Mouse (Mus musculus) ES-Bruce4 (cell line): ENCODE data around the gene Hdac4. TPM values are rescaled to one million over a fixed set of nuclear protein-coding genes. Genes with fewer than 3 reads are reported as not detected.

Experiments
- H3K27ac ChIP-seq: 2 replicates; pipeline ENCODE4 v1.5.1; 2012; ENCODE audit warnings: low read length, inconsistent platforms; ENCODE audit not compliant: insufficient read depth
- H3K27me3 ChIP-seq: 2 replicates; pipeline ENCODE4 v1.6.1; 2012; ENCODE audit warnings: mild to moderate bottlenecking, low read length, inconsistent platforms; ENCODE audit not compliant: control insufficient read depth, poor library complexity, insufficient read depth, severe bottlenecking
- H3K36me3 ChIP-seq: 2 replicates; pipeline ENCODE4 v1.6.1; 2012; ENCODE audit warnings: inconsistent platforms, mild to moderate bottlenecking, low read length, moderate library complexity; ENCODE audit not compliant: control insufficient read depth, poor library complexity, insufficient read depth, severe bottlenecking
- H3K4me1 ChIP-seq: one replicate; pipeline ENCODE4 v1.8.1; 2011; ENCODE audit warnings: low read length; ENCODE audit not compliant: control insufficient read depth, insufficient read depth
- H3K4me3 ChIP-seq: 2 replicates; pipeline ENCODE4 v1.5.1; 2011; ENCODE audit warnings: low read depth, mild to moderate bottlenecking, low read length
- H3K9ac ChIP-seq: 2 replicates; pipeline ENCODE4 v1.6.1; 2012; ENCODE audit warnings: low read depth, mild to moderate bottlenecking, inconsistent platforms; ENCODE audit not compliant: poor library complexity, severe bottlenecking
- H3K9me3 ChIP-seq: replicated peaks from 2 replicates; pipeline ENCODE4 v1.6.1; 2012; ENCODE audit warnings: mild to moderate bottlenecking, low read length, inconsistent platforms; ENCODE audit not compliant: control insufficient read depth, poor library complexity, insufficient read depth, severe bottlenecking
- CTCF ChIP-seq: IDR thresholded peaks from one replicate; pipeline ENCODE4 v1.8.1; 2011; ENCODE audit warnings: low read depth, low read length
- EP300 ChIP-seq: IDR thresholded peaks from 2 replicates; pipeline ENCODE4 v1.6.1; 2011; ENCODE audit warnings: low read depth, low read length; ENCODE audit not compliant: insufficient read depth
- POLR2A ChIP-seq: IDR thresholded peaks from one replicate; pipeline ENCODE4 v1.8.1; 2011; ENCODE audit warnings: low read length; ENCODE audit not compliant: insufficient read depth
- polyA plus RNA-seq: library from polyadenylated mRNA; stranded (reverse); fragments of >200 nt; gene quantifications from 2 replicates; pipeline ENCODE4 v1.2.4, GENCODE M21; 2011; ENCODE audit warnings: low read depth; ENCODE audit not compliant: missing spikeins, insufficient read depth, insufficient read length

Hdac4 gene
- polyA plus RNA-seq, result 27.5 and 31.0 TPM in 2 replicates

DNA sequence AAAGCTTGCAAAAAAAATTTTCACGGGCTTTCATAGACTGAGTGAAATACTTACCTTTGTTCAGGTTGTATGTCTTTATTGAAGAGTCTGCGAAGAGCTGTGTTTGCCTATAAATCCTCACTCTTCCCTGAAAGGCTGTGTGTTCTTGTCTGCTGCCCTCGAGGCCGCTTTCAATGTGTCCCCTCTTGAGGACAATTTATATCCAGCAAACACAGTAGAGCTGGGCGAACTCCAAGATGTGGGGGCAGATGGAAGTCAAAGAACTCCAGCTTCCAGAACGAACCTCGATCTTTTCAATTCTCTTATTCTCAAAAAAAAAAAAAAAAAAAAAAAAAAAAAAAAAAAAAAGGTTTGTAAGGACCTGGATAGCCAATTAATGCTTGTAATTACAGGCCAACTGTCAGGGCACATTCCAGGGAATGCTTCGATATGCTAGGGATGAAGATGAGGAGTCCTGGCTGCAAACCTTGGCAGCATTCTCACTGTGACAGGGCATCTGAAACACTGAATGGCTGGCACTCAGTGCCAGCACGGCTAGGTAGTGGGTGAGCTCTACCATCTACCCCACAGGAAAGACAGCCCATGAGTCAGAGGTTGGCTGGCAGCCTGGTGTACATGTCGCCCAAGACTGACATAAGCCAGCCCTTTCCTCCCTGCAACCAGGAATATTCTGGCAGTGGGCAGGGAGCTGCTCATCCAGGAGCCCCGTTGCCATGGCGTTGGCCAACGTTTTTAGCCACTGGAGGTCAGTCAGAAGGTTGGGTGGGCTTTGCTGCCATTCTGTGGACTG, at the start of gene Hdac4:
Hdac4 (minus strand) TSS at position 340 of the 790 bp plus-strand sequence.
- Histone ChIP-seq H3K27ac (no peak within 1 kb of the TSS), H3K4me1 (no peaks in the 10 kb centered on the region), H3K9me3 (no peaks in the 10 kb centered on the region), H3K36me3 (no peaks in the 10 kb centered on the region), H3K9ac (no peak within 1 kb of the TSS), H3K27me3 (no peaks in the 10 kb centered on the region), H3K4me3 (no peak within 1 kb of the TSS)
- TF ChIP-seq CTCF, result no peak
- TF ChIP-seq EP300, result no peak
- no peak for TF ChIP-seq POLR2A

DNA sequence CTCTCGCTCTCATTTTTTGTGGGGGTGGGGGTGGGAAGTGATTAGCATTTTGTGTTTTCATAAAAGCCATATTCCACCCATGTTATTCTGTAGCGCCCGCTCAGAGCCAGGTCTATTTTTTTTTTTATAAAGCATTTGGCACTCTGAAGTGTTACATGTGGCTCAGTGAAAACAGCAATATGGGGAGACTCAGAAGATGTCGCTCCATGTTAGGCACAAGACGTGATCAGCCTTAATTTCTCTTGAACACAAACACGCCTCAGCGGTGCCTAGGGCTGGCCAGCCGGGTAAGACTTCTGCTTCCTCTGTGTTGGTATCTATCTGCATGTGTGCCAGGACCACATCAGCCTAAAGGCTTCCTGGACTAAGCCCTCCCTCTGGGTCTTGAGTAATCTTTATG, 48.0 kb upstream of the Hdac4 start:
- Histone ChIP-seq H3K36me3 (no peaks in the 10 kb centered on the region), H3K27me3 (no peaks in the 10 kb centered on the region), H3K9me3 (no peaks in the 10 kb centered on the region), H3K4me3 (no peak overlapping the region), H3K27ac (no peak overlapping the region), H3K4me1 (no peaks in the 10 kb centered on the region), H3K9ac (no peak overlapping the region)
- TF ChIP-seq CTCF (no peak), POLR2A (no peak), EP300 (no peak)

DNA sequence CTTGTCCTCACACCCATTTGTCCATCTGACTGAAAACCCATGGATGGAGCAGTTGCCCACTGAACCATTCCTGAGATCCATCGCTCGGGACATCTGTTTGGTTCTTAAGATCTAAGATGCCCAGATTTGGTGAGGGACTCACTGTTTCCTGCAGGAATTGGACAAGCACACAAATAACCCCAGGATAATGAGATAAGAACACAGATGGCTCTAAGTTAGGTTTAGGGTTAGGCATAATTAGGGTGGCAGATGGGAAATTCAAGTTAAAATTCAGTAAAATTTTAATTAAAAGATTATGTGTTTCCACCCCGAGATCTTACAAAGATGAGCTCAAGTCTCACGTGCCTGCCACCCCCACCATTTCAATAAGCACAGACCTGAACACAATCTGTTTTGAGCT, 44.6 kb upstream of the Hdac4 start:
- no peak overlapping the region for H3K4me3 ChIP-seq
- TF ChIP-seq CTCF (no peak), EP300 (no peak), POLR2A (no peak)
- no peaks in the 10 kb centered on the region for H3K4me1 ChIP-seq
- no peaks in the 10 kb centered on the region for H3K27me3 ChIP-seq
- H3K9ac ChIP-seq, result no peak overlapping the region
- H3K9me3 ChIP-seq, result no peaks in the 10 kb centered on the region
- no peaks in the 10 kb centered on the region for H3K36me3 ChIP-seq
- H3K27ac ChIP-seq, result no peak overlapping the region

DNA sequence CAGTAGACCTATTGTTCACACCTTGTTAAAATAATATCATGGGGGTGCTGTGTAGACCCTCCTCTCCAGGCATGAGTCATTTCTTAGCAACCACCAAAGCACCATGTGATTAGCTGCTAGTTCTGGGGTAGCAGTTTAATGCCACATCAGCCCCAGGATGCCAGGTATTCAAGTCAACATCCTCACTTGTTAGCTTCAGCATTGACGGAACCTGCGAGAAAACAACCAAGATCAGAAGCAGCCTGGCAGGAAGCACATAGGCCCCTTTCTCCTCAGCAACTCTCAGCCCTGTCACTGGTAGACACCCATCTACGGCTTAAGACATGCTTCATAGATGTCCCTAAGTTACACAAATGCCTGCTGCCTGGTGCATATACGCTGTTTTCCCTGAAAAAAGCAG, 40.1 kb upstream of the Hdac4 start:
- H3K27ac ChIP-seq, result no peak overlapping the region
- peaks cover 2% of the 10 kb centered on the region for H3K4me1 ChIP-seq
- H3K4me3 ChIP-seq, result no peak overlapping the region
- no peak overlapping the region for H3K9ac ChIP-seq
- no peak for TF ChIP-seq CTCF
- no peak for TF ChIP-seq POLR2A
- no peak for TF ChIP-seq EP300
- H3K36me3 ChIP-seq, result no peaks in the 10 kb centered on the region
- H3K9me3 ChIP-seq, result no peaks in the 10 kb centered on the region
- H3K27me3 ChIP-seq, result no peaks in the 10 kb centered on the region

DNA sequence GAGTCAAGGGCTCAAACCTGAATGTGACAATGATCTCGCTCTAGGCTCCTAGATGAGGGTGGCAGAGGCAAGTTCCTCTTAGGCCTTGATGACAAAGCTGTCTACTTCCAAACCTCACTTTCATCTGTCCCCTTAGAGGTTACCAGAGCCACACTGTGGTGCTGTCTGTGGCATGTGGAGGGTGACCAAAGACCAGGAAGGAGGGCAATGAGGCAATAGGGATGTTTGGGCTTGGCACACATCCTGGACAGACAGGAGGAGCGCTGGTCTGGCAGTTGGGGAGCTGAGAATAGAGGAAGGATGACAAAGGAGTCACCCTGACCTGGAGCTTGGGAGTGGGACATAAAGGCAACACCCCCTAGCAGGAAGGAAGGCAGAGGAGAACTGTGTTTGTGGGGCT, 29.8 kb upstream of the Hdac4 start:
- Histone ChIP-seq H3K27me3 (no peaks in the 10 kb centered on the region), H3K36me3 (no peaks in the 10 kb centered on the region), H3K4me1 (no peaks in the 10 kb centered on the region), H3K9me3 (peaks cover under 1% of the 10 kb centered on the region; the same call in 1 of the 2 replicates), H3K9ac (no peak overlapping the region), H3K4me3 (no peak overlapping the region), H3K27ac (no peak overlapping the region)
- TF ChIP-seq POLR2A (no peak), CTCF (no peak), EP300 (no peak)

DNA sequence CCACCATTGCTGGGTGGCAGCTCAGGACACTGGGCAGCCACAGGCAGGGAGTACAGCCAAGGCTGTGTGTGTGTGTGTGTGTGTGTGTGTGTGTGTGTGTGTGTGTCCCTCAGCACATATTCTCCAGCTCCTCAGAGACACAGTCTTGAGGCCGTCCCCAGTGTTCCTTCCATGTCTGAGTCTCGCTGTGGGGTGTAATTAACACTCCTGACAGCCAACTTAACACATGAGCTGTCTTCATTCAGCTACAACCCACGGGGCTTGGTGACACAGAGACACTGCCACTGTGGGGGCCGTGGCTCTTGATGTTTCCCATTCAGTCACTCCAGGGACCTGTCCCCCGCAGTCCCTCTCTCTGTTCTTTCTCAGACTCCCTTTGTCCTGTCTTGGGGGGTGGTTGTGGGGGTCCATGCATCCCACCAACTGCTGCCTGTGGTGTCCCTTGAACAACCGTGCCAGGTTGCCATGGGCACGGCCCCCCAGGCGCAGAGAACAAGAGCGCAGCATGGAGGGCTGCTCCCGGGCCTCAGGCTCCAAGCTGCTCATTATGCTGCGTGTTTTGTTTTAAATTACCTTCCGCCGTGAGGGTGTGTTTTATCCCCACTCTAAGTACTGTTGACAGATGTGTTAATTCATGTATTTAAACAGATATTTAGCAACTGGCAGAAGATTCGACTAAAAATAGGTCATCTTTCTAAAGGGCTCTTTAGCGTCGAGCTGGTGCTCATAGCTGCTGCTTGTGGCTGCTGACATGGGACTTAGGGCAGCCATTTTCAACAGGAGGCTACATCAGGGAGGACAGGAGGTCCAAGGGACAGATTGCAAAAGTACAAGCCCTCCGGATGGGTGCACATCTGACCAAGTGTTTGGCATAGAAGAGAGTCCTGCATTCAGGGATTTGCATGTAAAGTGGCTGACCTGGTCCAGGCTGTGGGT, 28.7 kb upstream of the Hdac4 start:
- TF ChIP-seq POLR2A, result no peak
- TF ChIP-seq EP300, result no peak
- TF ChIP-seq CTCF, result no peak
- Histone ChIP-seq H3K4me3 (no peak overlapping the region), H3K9ac (no peak overlapping the region), H3K36me3 (no peaks in the 10 kb centered on the region), H3K9me3 (peaks cover 4% of the 10 kb centered on the region; the same call in 1 of the 2 replicates), H3K27ac (no peak overlapping the region), H3K4me1 (no peaks in the 10 kb centered on the region), H3K27me3 (no peaks in the 10 kb centered on the region)
